Mouse (Mus musculus) hindbrain, postnatal 0 days (tissue): Measurements from ENCODE around the gene Tmem161a. TPM values are rescaled to one million over a fixed set of nuclear protein-coding genes. Genes with fewer than 3 reads are reported as not detected.
A peak's percentile ranks its signal among the peaks of the same experiment; 100 is the strongest.

Experiments used
- ATAC-seq: fragments of 200-750 bp; cut with Nextera tagmentation; 2 replicates; pipeline ENCODE4 v1.8.0; 2017; ENCODE audit warnings: mild to moderate bottlenecking, moderate TSS enrichment, moderate library complexity
- DNase-seq: peaks from one replicate; pipeline ENCODE4 v3.0.0-alpha.2; 2015; ENCODE audit warnings: low spot score
- H3K27ac ChIP-seq: fragments of 300-500 bp; sonication (generic); 2 replicates; pipeline ENCODE4 v1.5.1; 2014; ENCODE audit warnings: mild to moderate bottlenecking
- H3K27me3 ChIP-seq: fragments of 300-500 bp; sonication (generic); 2 replicates; pipeline ENCODE4 v1.6.1; 2014; ENCODE audit warnings: low read length, mixed read lengths; ENCODE audit not compliant: insufficient read depth
- H3K36me3 ChIP-seq: fragments of 300-500 bp; sonication (generic); 2 replicates; pipeline ENCODE4 v1.6.1; 2014; ENCODE audit warnings: low read length, mixed read lengths; ENCODE audit not compliant: insufficient read depth
- H3K4me1 ChIP-seq: fragments of 300-500 bp; sonication (generic); 2 replicates; pipeline ENCODE4 v1.6.1; 2014; ENCODE audit warnings: antibody characterized with exemption, low read length, mixed read lengths; ENCODE audit not compliant: insufficient read depth
- H3K4me2 ChIP-seq: fragments of 300-500 bp; sonication (generic); 2 replicates; pipeline ENCODE4 v1.6.1; 2014; ENCODE audit warnings: low read depth, mild to moderate bottlenecking, low read length, moderate library complexity, mixed read lengths
- H3K4me3 ChIP-seq: fragments of 300-500 bp; sonication (generic); 2 replicates; pipeline ENCODE4 v1.5.1; 2014; ENCODE audit warnings: low read length
- H3K9ac ChIP-seq: fragments of 300-500 bp; sonication (generic); replicated peaks from 2 replicates; pipeline ENCODE4 v1.6.1; 2014; ENCODE audit warnings: mild to moderate bottlenecking, low read length, moderate library complexity, mixed read lengths
- H3K9me3 ChIP-seq: fragments of 300-500 bp; sonication (generic); 2 replicates; pipeline ENCODE4 v1.6.1; 2016; ENCODE audit warnings: low read length, mixed read lengths
- CTCF ChIP-seq: IDR thresholded peaks from 2 replicates; pipeline ENCODE4 v1.5.1; 2016; ENCODE audit warnings: antibody characterized with exemption, control low read depth, low read depth
- WGBS: fragments of 180-500 bp; shearing (Covaris S2); extraction: QIAGEN DNeasy Blood & Tissue Kit; methylation state at CpG from one replicate; pipeline ENCODE4 v1.1.7; 2014; 5-methylcytosine and 5-hydroxymethylcytosine counted together
- polyA plus RNA-seq: library from polyadenylated mRNA; unstranded; fragments of >200 nt; fragmentation: Nextera tagmentation; extraction: Ambion mirVana; gene quantifications from 2 replicates; pipeline ENCODE4 v1.2.1, GENCODE M21; 2015
- total RNA-seq: library from RNA; depleted of rRNA; stranded (reverse); fragments of >200 nt; gene quantifications from 2 replicates; pipeline ENCODE4 v1.2.3, GENCODE M21; 2014

Tmem161a gene
- total and polyA plus RNA-seq, 2 experiments from 2014 or later: 45.2 to 53.7 TPM

DNA sequence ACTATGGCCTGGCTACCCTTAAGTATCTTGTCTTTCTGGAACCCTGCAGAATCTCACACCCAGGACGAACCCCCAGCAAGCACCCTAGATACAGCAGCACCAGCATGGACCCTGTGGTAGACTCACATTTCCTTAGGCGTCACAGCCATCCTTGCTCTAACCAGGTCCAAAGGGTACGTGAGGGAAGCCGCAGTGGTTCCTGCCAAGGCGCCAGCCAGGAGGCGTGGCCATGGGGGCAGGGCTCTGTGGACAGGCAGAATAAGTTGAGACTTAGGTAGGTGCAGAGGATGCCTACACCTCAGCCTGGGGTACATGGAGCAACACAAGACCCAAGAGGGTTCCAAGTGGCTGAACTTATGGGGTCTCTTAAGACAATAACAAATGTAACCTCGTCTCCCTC, 16.6 kb downstream of the Tmem161a start:
- ATAC-seq (no peak), DNase-seq (no peak)
- H3K4me3 ChIP-seq: no peak overlapping the region
- no peaks in the 10 kb centered on the region for H3K9me3 ChIP-seq
- no peaks in the 10 kb centered on the region for H3K27me3 ChIP-seq
- H3K9ac ChIP-seq: no peak overlapping the region
- 75% methylated on average over 7 of the region's 7 CpGs for WGBS
- no peak overlapping the region for H3K4me2 ChIP-seq
- no peak for TF ChIP-seq CTCF
- H3K4me1 ChIP-seq: no peaks in the 10 kb centered on the region
- no peak overlapping the region for H3K27ac ChIP-seq
- H3K36me3 ChIP-seq: peaks cover 33% of the 10 kb centered on the region

DNA sequence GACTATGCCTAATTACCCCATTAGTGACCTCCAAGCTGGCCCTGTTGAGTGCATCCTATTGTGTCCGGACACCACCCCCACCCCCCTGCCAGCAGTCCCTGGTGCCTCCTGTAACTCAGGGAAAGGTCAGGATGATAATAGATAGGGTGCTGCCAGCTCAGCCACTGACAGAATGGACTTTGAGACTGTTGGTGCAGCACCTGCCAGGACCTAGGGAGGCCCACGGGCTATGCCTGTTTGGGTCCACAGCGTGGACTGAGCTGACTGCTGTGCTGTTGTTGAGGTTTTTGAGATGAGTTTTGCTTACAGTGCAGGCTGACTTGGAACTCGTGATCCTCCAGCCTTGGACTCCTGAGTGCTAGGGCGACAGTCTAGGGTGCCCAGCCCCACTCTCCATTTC, 21.1 kb downstream of the Tmem161a start:
- DNase-seq: no peak
- ATAC-seq: no peak
- H3K9me3 ChIP-seq: no peaks in the 10 kb centered on the region
- H3K36me3 ChIP-seq: peaks cover 21% of the 10 kb centered on the region
- TF ChIP-seq CTCF: no peak
- H3K4me3 ChIP-seq: no peak overlapping the region
- no peak overlapping the region for H3K27ac ChIP-seq
- H3K27me3 ChIP-seq: no peaks in the 10 kb centered on the region
- H3K9ac ChIP-seq: no peak overlapping the region
- H3K4me2 ChIP-seq: no peak overlapping the region
- WGBS: 58% methylated on average over 5 of the region's 5 CpGs
- no peaks in the 10 kb centered on the region; the same call in 1 of the 2 replicates for H3K4me1 ChIP-seq

GRCm38 (mm10) chr8:70194191-70194590, 22.0 kb downstream of the Tmem161a start:
- no peak overlapping the region for H3K27ac ChIP-seq
- H3K4me1 ChIP-seq: no peaks in the 10 kb centered on the region; the same call in 1 of the 2 replicates
- no peak for TF ChIP-seq CTCF
- no peak overlapping the region for H3K9ac ChIP-seq
- H3K36me3 ChIP-seq: peaks cover 17% of the 10 kb centered on the region; the same call in 1 of the 2 replicates
- H3K4me3 ChIP-seq: no peak overlapping the region
- H3K27me3 ChIP-seq: no peaks in the 10 kb centered on the region
- no peak for DNase-seq
- 84% methylated on average over 3 of the region's 3 CpGs for WGBS
- ATAC-seq: no peak
- no peaks in the 10 kb centered on the region for H3K9me3 ChIP-seq
- H3K4me2 ChIP-seq: no peak overlapping the region

GRCm38 (mm10) chr8:70195762-70196161, 23.6 kb downstream of the Tmem161a start:
- H3K27ac ChIP-seq: no peak overlapping the region
- H3K9me3 ChIP-seq: no peaks in the 10 kb centered on the region
- TF ChIP-seq CTCF: 0 out of 2 replicates have a peak, but pooled peaks have one; percentile 15
- 89% methylated on average over 2 of the region's 2 CpGs for WGBS
- H3K9ac ChIP-seq: no peak overlapping the region
- no peak overlapping the region for H3K4me2 ChIP-seq
- no peaks in the 10 kb centered on the region for H3K27me3 ChIP-seq
- no peak for DNase-seq
- H3K36me3 ChIP-seq: peaks cover 9% of the 10 kb centered on the region; the same call in 1 of the 2 replicates
- no peaks in the 10 kb centered on the region; the same call in 1 of the 2 replicates for H3K4me1 ChIP-seq
- no peak for ATAC-seq
- H3K4me3 ChIP-seq: no peak overlapping the region

DNA sequence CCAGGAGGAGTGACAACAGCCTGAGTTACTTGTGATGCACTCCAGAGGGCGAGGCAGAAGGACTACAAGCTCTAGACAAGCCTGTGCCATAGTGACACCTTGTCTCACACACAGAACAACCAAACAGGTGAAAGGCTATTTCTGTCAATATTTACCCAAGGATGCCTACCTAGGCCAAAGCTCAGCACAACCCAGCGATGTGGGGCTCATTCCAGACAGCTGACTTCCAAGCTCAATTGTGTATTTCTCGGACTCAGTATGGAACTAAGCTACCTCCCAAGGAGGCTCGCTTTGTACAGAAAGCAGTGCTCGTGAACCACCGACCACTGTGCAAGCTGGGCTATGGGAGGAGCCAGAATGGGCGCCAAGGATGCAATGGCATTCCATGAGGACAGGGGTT, 25.4 kb downstream of the Tmem161a start:
- DNase-seq: no peak
- Histone ChIP-seq H3K9me3 (no peaks in the 10 kb centered on the region), H3K4me1 (no peaks in the 10 kb centered on the region; the same call in 1 of the 2 replicates), H3K4me3 (no peak overlapping the region), H3K9ac (no peak overlapping the region), H3K27ac (no peak overlapping the region), H3K36me3 (peaks cover 4% of the 10 kb centered on the region; the same call in 1 of the 2 replicates), H3K27me3 (no peaks in the 10 kb centered on the region), H3K4me2 (no peak overlapping the region)
- no peak for TF ChIP-seq CTCF
- ATAC-seq: no peak
- WGBS: 37% methylated on average over 7 of the region's 7 CpGs

- Histone ChIP-seq H3K36me3 (no peaks in the 10 kb centered on the region), H3K27ac (peak overlapping the region; percentile 32; the same call in 1 of the 2 replicates), H3K4me2 (no peak overlapping the region), H3K4me1 (no peaks in the 10 kb centered on the region; the same call in 1 of the 2 replicates), H3K4me3 (no peak overlapping the region), H3K27me3 (no peaks in the 10 kb centered on the region), H3K9ac (no peak overlapping the region), H3K9me3 (no peaks in the 10 kb centered on the region)
- peak; percentile 73 for TF ChIP-seq CTCF
- 39% methylated on average over 5 of the region's 5 CpGs for WGBS
- peak; percentile 64 for DNase-seq
- ATAC-seq: peak; percentile 79
Observed at GRCm38 (mm10) chr8:70200098-70200681, 28.0 kb downstream of the Tmem161a start.

DNA sequence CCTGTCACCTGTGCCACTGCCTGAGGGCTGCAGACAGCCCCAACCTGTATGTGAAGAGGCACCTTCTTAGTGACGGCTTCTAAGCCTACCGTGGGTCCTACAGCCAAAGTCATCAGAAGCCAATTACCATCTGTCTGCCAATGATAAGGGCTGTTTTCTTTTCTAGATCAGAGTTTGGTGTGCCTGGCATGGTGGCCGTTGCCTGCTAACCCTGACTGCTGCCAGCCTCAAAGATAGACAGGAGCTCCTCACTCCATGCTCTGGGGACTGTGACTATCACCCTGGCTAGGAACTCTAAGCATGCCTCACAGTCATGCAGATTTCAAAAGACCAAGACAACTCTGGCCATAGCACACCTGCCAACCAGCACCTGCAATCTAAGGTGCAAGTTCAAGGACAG, 29.3 kb downstream of the Tmem161a start:
- no peak for DNase-seq
- H3K4me2 ChIP-seq: no peak overlapping the region
- H3K27ac ChIP-seq: no peak overlapping the region
- no peaks in the 10 kb centered on the region for H3K27me3 ChIP-seq
- no peaks in the 10 kb centered on the region for H3K9me3 ChIP-seq
- no peaks in the 10 kb centered on the region; the same call in 1 of the 2 replicates for H3K4me1 ChIP-seq
- TF ChIP-seq CTCF: no peak
- no peaks in the 10 kb centered on the region for H3K36me3 ChIP-seq
- no peak overlapping the region for H3K9ac ChIP-seq
- WGBS: 91% methylated on average over 3 of the region's 3 CpGs
- ATAC-seq: no peak
- no peak overlapping the region for H3K4me3 ChIP-seq
